Mouse (Mus musculus): Measurements from ENCODE around the gene Abcf1.
"Not testable (repeated sequence)": the region's sequence is repeated elsewhere in the genome, so short reads cannot be mapped to it uniquely, and the experiment has no call there.

Gene Abcf1

DNA sequence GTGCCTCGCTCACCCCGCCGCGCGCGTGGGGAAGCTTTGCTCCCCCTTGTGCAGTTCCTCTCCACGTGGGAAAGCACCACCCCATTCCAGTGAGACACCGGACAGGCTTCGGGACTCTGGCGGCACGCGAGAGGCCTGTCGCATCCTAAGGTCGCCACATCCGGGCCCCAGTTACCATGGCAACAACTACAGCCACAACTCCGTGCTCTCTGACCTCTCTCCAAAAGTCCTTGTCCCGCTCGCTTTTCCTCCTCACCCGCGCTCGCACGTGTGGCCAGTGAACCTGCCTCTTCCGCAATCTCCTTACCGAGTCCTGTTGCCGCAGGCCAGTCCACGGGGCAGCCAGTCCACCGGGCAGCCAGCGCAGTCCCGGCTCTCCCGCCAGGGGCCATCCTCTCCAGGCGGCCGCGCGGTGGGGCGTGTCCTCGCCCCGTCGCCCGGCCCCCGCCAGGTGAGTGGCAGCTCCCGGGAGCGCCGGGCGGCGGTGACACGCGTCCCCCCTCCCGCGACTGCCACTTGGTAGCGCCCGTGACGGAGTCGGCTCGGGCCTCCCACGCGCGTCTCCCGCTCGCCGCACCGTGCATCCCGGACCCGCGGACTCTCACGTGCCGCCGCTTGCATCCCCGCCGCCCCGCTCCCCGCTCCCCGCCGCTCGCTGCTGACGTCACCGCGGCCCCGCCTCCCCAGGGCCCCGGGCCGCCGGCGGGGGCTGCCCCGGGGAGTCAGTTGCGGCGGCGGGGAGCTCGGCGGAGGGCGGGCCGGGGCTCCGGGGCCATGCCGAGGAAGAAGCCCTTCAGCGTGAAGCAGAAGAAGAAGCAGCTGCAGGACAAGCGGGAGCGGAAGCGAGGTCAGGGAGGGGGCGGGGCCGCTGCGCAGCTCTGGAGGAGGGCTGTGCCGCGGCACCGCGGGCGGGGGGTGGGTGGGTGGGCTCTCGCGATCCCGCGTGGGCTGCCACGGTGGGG, 10.1 kb upstream of the Abcf1 start, which contains the start of the genes Gnl1 and Prr3:
Gnl1 (plus strand) TSS at position 451 of the 962 bp plus-strand sequence.
Prr3 (minus strand) TSS at position 836 of the 962 bp plus-strand sequence.
- DNase-seq (ENCODE audit: low spot score in 2 of 2) = peak; percentile 90 to 91

DNA sequence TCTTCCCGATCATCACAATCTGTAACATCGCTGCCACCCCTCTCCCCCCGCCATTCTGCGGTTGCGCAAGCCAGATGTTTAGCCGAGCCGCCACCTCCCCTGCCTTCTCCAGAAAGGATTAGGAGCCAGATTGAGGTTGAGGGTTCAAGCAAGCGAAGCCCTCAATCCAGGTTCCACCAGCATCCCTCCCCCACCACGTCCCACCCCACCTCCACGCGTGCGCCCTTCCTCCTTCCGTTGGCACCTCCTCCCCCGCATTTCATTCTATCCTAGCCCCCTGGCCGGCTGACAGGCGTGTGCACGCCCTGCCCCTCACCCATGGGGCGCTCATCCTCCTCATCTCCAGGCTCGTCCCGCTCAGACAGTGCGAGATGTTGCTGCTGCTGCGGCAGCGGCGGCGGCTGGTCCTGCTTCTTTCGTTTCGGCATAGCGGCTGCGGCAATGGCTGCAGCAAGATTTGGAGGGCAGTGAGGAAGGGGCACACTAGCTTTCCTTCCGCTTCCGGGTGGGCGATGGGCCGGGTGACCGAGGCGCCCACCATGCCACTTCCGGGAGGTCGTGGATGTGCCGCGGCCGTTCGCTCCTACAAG, 9.3 kb upstream of the Abcf1 start:
- no peak for DNase-seq (ENCODE audit: low spot score in 2 of 2)

DNA sequence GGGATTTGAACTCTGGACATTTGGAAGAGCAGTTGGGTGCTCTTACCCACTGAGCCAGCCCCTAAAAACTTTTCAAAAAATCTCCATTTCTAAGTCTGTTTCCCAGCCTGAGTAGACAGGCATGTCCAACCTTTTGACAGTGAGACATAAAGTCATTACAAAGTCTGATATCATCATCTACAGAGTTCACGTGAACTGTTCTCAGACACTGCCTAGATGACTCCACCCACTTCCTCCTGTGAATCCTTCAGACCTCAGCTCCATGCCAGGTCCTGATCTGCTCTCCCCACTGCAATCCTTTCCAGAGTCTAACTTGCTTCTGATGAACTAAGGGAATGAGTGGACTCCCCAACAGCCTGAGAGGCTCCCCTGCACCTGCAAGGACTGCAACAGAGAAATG, 2.6 kb upstream of the Abcf1 start:
- no peak for DNase-seq (ENCODE audit: low spot score in 2 of 2)

DNA sequence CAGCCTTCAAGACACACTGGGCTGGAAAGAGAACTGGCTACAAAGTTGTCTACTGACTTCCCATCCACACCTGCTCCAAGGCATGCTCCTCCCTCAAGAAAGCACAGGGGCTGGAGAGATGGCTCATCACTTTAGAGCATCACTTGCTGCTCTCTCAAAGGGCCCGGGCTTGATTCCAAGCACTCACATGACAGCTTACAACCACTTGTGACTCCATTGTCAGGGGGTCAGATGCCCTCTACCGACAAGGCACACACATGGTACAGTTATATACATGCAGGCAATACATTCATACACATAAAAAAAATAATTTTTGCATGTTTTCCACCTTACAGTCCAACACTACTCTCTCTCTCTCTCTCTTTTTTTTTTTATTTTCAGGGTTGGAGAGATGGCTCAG, 1.9 kb downstream of the Abcf1 start:
- DNase-seq (ENCODE audit: low spot score in 2 of 2) = no peak

DNA sequence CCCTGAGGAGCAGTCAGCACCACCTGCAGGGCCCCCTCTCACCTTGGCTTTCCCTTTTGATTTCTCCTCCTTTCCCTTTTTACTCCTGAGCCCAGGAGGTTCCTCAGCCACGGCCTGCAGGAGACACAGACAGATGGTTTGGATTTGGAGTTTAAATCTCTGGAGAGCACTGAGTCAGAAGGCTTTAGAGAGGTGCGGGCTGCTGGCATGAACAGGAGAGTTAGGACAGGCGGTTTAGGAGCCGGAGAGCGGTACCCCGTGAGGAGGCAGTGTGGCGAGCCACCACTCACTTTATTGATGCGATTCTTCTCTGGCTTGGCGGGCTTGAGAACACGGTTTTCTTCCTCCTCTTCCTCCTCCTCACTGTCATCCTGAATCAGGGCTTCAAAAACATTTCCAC, 6.3 kb downstream of the Abcf1 start:
- no peak for DNase-seq (ENCODE audit: low spot score in 2 of 2)

DNA sequence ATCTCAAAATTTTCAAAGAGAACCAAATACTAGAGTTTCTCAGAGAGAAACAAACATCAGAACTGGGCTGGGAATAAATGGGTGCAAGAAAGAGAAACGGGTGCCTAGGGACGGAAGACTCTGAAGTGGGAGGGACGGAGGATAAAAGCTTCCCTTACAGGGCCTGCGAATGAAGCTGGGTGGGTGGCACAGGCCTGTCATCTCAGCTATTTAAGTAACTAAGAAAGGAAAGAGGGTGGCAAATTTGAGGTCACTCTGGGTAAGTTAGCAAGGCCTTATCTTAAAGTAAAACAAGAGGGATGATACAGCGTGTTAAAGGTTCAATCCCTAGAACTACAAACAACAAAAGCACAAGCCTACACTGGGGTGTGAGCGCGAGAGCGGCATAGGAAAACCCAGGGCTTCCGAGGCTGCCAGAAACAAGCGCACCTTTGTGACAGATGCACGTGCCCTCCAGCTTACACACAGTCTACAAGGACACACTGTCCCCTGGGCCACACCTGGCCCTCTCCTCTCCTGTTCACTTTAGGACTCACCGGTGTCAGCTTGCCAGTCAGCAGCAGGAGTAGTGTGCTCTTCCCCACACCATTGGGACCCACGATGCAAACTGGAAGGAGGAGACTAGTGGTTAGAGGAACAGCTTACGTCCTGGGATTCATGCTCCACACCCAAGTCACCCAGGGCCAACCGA, 10.9 kb downstream of the Abcf1 start:
- DNase-seq (ENCODE audit: low spot score in 2 of 2) = no peak

DNA sequence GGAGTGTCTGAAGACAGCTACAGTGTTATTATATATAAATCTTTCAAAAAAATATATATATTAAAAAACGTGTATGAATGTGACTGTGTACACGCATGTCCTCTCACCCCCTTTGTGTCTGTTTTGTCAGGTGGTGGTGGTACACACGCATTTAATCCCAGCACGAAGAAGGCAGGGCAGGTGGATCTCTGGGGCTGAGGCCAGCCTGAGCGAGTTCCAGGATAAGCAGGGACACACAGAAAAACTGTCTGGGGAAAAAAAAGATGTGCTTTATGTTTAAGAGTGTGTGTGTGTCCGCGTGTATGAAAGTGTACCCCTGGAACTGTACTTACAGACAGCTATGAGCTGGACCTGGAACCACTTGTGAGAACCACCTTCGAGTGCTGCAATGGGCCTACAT, 14.9 kb downstream of the Abcf1 start:
- no peak for DNase-seq (ENCODE audit: low spot score in 2 of 2)

DNA sequence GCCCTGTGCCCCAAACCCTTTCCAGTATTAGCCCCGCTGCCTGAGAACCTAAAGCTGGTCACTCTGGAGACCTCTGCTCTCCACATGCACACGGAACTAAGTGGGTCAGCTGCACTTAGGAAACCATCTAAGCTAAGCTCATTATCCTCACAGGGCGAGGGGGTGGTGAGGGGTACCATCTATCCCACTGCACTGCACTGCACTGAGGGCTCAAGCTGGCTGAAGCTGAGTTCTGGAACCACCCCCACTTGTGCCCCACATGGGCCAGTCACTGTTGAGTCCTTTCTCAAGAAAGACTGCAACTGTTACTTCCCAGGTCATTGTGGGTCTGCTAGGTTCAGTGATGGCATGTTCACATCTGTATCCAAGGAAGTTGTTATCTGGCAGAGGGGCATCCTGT, 17.0 kb downstream of the Abcf1 start:
- not testable (repeated sequence) for DNase-seq (ENCODE audit: low spot score in 2 of 2)

DNA sequence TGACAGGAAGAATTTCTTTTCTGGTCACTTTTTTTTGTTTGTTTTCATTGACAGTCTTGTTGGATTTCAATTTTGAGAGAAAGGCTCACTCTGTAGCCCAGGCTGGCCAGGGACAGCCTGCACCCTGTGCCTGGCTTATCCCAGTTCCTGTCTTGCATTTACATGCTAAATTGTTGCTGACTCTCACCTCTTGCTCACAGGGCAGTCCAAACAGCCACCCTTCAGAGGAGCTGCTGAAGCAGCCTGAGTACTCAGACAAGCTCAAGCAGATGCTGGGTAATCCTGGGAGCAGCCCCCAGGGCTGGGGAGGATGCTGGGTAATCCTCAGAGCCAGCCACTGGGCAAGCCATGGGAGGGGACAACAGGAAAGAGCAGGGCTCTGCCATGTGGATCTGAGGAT, 18.6 kb downstream of the Abcf1 start:
- DNase-seq (ENCODE audit: low spot score in 2 of 2) = not testable (repeated sequence)

DNA sequence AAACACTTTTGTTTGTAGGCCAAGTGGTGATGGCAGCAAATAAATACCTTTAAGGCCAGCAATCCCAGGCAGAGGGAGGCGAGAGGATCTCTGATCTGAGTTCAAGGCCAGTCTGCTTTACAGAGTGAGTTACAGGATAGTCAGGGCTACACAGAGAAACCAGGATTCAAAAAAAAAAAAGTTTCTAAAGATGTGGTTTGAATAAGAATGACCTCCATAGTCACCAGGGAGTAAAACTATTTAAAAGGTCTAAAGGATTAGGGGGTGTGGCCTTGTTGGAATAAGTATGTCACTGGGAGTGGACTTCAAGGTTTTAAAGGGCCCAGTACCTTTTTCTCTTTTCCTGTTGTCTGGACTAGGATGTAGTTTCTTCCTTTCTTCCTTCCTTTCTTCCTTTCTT, 29.6 kb downstream of the Abcf1 start:
- no peak for DNase-seq (ENCODE audit: low spot score in 2 of 2)

DNA sequence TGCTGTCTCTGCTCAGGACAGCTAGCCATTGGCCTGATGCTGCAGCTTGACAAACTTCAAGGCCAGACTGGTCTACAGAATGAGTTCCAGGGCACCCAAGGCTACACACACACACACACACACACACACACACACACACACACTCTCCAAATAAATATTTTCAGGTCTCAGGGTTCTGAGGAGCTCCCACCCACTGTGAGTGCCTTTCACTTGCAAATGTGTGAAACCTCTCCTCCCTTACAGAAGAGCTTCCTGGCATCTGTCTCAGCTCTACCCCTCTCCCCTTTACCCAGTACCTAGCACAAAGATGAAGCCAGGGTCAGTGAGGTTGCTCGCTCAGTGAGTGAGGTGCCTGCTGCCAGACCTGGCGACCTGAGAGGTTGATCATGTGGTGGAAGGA, 30.5 kb downstream of the Abcf1 start:
- DNase-seq (ENCODE audit: low spot score in 2 of 2) = no peak

DNA sequence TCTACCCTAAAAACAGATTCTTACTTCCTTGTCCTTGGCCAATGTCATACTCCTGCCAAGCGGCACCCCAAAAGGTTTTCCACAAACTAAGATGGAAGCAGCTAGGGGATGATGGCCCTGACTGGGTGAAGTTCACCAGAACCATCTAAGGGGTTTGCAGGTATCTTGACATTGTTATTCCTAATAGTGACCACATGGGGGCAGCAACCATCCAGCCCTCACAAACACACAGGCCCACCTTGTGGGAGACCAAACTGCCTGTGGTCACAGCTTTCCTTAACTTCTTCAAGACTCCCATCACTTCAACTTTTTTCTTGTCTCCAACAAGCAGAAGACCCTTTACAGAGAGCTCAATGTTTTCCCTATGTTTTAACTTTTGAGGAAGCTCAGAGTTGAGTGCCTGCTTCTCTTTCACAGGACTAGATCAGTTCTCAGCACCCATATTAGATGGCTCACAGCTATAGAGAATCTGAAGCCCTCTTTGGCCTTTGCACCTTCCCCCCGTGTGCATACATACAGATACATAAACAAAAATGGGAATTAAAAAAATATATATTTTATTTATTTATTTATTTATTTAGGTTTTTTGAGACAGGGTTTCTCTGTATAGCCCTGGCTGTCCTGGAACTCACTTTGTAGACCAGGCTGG, 31.7 kb downstream of the Abcf1 start:
- no peak for DNase-seq (ENCODE audit: low spot score in 2 of 2)

DNA sequence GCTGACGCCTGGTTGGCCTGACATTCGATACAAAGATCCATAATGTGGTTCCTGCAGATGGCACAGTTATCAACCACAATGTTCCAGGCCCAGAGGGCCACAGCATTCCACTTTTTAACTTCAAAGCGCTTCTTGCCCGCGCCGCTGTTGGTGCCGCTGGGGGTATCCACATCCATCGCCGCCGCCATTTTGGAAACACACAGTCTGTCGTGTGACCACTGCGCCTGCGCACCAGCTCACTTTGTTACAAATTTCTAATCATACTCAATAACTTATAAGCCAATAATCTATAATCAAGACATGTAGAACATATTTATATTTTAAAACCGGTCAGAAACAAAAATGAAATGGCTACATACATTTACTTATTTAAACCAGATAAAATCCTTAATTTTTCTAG, 33.8 kb downstream of the Abcf1 start:
- DNase-seq (ENCODE audit: low spot score in 2 of 2) = not testable (repeated sequence)

DNA sequence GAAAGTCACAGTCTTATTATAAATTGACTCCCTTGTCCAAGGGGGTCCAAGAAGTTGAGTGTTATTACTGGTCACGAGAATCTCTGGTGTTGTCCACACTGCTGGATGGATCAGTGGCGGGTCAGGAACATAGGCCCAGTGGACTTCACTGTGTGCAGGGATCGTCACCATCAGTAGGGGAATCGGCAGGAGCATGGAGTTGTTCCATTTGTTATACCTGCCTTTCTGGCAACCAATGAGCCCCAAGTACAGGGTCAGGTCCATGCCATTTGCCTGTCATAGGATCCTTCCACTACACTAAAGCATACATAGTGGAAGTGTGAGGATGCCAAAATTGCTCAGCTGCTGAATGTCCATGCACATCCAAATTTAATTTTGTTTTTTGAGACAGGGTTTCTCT, 37.0 kb downstream of the Abcf1 start:
- DNase-seq (ENCODE audit: low spot score in 2 of 2) = no peak

DNA sequence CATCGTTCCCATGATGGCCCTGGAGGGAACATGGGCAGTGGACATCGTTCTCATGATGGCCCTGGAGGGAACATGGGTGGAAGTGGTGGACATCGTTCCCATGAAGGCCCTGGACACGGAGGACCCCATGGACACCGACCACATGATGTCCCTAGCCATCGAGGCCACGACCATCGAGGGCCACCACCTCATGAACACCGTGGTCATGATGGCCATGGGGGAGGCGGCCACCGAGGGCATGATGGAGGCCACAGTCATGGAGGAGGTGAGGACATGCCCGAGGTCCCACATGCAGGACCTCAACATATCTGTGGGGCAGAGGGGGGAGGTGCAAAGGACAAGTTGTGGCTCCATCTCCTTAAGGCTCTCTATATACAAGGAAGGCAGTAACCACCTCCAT, 38.9 kb downstream of the Abcf1 start:
- DNase-seq (ENCODE audit: low spot score in 2 of 2) = no peak

DNA sequence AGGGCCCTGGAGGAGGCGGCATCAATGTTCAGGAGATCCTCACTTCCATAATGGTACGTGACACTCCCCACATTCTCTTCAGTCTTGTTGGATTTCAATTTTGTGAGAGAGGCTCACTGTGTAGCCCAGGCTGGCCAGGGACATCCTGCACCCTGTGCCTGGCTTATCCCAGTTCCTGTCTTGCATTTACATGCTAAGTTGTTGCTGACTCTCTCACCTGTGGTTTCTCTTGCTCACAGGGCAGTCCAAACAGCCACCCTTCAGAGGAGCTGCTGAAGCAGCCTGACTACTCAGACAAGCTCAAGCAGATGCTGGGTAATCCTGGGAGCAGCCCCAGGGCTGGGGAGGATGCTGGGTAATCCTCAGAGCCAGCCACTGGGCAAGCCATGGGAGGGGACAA, 40.0 kb downstream of the Abcf1 start:
- no peak for DNase-seq (ENCODE audit: low spot score in 2 of 2)

DNA sequence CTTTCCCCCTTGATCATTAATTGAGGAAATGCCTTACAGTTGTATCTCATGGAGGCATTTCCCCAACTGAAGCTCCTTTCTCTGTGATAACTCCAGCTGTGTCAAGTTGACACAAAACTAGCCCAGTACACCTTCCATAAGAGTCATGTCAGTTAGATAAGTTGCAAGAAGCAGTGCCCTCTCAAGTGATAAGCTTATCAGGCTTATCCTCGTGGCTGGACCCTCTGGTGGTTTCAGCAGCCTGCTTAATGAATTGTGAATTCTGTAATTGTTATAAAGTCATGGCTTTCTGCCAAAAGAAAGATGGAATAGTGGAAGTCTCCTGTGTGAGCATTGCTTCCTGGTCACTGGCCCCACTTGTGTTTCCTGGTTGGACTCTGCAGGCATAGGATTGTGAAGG, 42.1 kb downstream of the Abcf1 start:
- DNase-seq (ENCODE audit: low spot score in 2 of 2) = no peak

DNA sequence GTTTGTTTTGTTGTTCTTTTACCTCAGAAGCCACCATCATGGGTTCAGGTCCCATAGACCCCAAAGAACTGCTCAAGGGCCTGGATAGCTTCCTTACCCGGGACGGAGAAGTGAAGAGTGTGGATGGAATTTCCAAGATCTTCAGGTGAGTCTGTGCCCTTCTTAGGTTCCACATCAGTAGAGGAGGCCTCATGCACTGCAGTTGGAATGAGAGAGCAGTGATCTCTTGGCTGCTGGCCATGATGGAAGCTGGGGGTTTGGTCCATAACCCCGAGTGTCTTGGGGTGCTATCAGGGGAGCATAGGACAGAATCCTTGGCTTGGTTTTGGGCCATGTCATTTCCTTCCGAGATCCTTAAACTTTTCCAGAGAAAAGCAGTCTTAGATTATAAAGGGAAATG, 46.3 kb downstream of the Abcf1 start:
- DNase-seq (ENCODE audit: low spot score in 2 of 2) = no peak

DNA sequence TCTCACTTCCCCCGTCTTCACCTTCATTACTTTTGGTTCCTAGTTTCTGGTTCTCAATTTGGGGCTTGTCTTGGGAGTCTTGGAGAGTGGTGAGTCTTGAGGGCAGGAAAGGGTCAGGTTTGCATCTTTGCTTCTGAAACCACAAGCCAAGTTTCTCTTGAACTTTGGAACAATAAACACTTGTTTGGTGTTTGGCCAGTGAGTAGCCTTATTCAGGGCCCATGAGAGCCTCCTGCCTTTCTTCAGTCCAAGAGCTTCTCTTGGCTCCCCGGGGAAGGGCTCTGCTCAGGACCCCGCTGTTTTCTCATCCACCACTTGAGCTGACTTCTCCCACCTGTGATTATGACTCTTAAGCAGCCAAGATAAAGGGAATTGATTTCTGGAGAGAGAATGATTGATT, 47.0 kb downstream of the Abcf1 start:
- DNase-seq (ENCODE audit: low spot score in 2 of 2) = no peak

DNA sequence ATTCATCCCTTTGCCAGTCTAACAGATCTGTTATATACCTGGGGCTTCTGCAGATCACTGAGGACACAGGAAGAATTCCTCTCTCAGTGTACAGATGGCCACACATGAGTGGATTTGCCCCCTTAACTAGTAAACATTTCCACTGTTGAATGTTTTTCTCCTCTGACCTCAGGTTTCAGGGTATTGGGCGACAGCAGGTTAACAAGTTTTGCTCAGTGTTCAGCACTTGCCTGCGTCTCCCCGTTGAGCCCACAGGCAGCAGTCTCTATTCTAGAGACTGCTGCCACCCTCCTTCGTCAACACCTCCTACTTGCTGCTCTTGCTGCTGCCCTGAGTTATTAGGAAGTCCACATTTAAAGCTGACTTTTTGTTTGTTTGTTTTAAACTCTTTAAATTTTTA, 47.9 kb downstream of the Abcf1 start:
- no peak for DNase-seq (ENCODE audit: low spot score in 2 of 2)

DNA sequence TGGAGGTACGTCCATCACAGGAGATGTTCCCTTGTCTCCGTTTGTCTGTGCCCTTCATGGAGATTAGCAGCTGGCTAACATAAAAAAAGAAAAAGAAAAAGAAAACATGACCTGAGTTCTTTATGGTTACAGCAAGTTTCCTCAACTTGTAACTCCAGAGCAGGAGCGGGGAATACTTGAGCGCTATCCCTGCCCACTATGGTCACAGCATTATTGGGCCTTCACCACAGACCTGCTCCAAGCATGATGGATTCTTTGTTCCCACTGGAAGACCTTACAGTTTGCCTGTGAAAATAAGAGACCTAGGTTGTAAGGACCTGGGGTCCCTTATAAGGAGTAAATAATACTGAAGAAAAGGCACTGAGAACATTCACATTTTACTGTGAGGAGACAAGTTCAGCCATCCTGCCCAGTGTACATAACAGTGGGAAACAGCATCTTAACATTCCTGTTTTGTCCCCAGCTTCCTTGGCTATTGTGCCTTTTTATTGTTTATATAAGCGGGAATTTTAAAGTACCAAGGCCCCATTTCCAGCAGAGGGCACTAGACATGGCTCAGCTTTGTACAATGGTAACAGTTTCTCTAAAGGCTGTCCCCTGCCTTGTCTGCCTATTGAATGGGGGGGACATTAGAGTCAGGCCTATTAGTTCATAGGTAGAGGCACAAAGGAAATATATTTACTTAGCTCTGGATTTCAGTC, 48.5 kb downstream of the Abcf1 start:
- no peak for DNase-seq (ENCODE audit: low spot score in 2 of 2)

All from urinary bladder, postnatal 4 days (tissue).